Mouse (Mus musculus) cerebellum, adult 2 months (tissue): ENCODE measurements around the gene Gm5617.

Experiments
- CTCF ChIP-seq: fragments of 200-500 bp; IDR thresholded peaks from 2 replicates; pipeline ENCODE4 v1.5.1; 2011; ENCODE audit warnings: low read depth, mild to moderate bottlenecking, control low read depth, low read length, moderate library complexity, borderline replicate concordance; ENCODE audit not compliant: insufficient read depth
- POLR2A ChIP-seq: fragments of 200-500 bp; IDR thresholded peaks from 2 replicates; pipeline ENCODE4 v1.6.1; 2011; ENCODE audit warnings: low read length, control low read depth, borderline replicate concordance; ENCODE audit not compliant: insufficient read depth

GRCm38 (mm10) chr9:48474367-48474766 is 20.9 kb upstream of the Gm5617 start:
- no peak for TF ChIP-seq CTCF
- TF ChIP-seq POLR2A, result no peak
